ENCODE assay signal across 22 mouse cellular contexts in genomic region chr2:132063776-132064175, GRCm38 (mm10). TPM values are rescaled to one million over a fixed set of nuclear protein-coding genes. Genes with fewer than 3 reads are reported as not detected.
DNase-seq lines count a peak whose midpoint lies in the region; ATAC-seq and TF ChIP-seq lines count a peak whose summit lies in the region.
"Had no signal": no experiment of that assay in that cellular context is flagged by ENCODE, and none has a peak within 500 bp of the region (broad histone marks: within the 10 kb centered on the region; RNA-seq: fewer than 3 reads in every experiment).

No protein-coding gene starts in this region.

- no peak for TF ChIP-seq CTCF in olfactory bulb, adult 2 months (IDR thresholded peaks at IDR 0.05; ENCODE audit: insufficient read depth, low read depth, low read length)

- no peaks in the 10 kb centered on the region for H3K27me3 ChIP-seq in heart, embryonic 12.5 days (replicated peaks)
- no peaks in the 10 kb centered on the region for H3K27me3 ChIP-seq in kidney, embryonic 15.5 days
- no peaks in the 10 kb centered on the region for H3K27me3 ChIP-seq in intestine, embryonic 14.5 days (replicated peaks; ENCODE audit: control insufficient read depth, insufficient read depth, low read length)
- H3K27me3 ChIP-seq in hindbrain, embryonic 11.5 days (ENCODE audit: control insufficient read depth, insufficient read depth, low read length): no peaks in the 10 kb centered on the region
- H3K27me3 ChIP-seq: embryonic facial prominence, embryonic 12.5 days; limb, embryonic 12.5 days; liver, embryonic 15.5 days; midbrain, embryonic 15.5 days had no signal

- 0 out of 2 replicates have a peak overlapping the region, but pooled peaks have one; percentile 15 for H3K27ac ChIP-seq in heart, embryonic 12.5 days (ENCODE audit: poor library complexity, severe bottlenecking)
- H3K27ac ChIP-seq in kidney, embryonic 15.5 days: peak overlapping the region; percentile 27; the same call in 1 of the 2 replicates
- H3K27ac ChIP-seq in intestine, embryonic 14.5 days (ENCODE audit: low read depth): no peak overlapping the region
- H3K27ac ChIP-seq in olfactory bulb, adult 2 months (ENCODE audit: insufficient read depth, low read depth, low read length): peak overlapping the region; percentile 38; the same call in 1 of the 2 replicates
- H3K27ac ChIP-seq in hindbrain, embryonic 11.5 days (ENCODE audit: low read depth, low read length): no peak overlapping the region
- H3K27ac ChIP-seq: embryonic facial prominence, embryonic 12.5 days; hindbrain, embryonic 10.5 days; limb, embryonic 12.5 days; liver, embryonic 15.5 days; midbrain, embryonic 10.5 days; midbrain, embryonic 15.5 days had no signal

- H3K36me3 ChIP-seq in heart, embryonic 12.5 days: peaks cover 26% of the 10 kb centered on the region
- H3K36me3 ChIP-seq in kidney, embryonic 15.5 days: peaks cover 32% of the 10 kb centered on the region
- peaks cover 33% of the 10 kb centered on the region; the same call in 1 of the 2 replicates for H3K36me3 ChIP-seq in intestine, embryonic 14.5 days (ENCODE audit: control insufficient read depth, insufficient read depth, low read length)
- H3K36me3 ChIP-seq in hindbrain, embryonic 11.5 days (ENCODE audit: control insufficient read depth, insufficient read depth, low read length): no peaks in the 10 kb centered on the region

- no peak for TF ChIP-seq POLR2A in olfactory bulb, adult 2 months (IDR thresholded peaks at IDR 0.05; ENCODE audit: insufficient read depth, low read depth, low read length)

- no peak overlapping the region for H3K4me3 ChIP-seq in heart, embryonic 12.5 days
- no peak overlapping the region for H3K4me3 ChIP-seq in kidney, embryonic 15.5 days (replicated peaks)
- H3K4me3 ChIP-seq in intestine, embryonic 14.5 days (ENCODE audit: low read depth, low read length): no peak overlapping the region
- no peak overlapping the region for H3K4me3 ChIP-seq in olfactory bulb, adult 2 months (ENCODE audit: insufficient read depth, low read depth, low read length)
- no peak overlapping the region for H3K4me3 ChIP-seq in hindbrain, embryonic 11.5 days (ENCODE audit: low read depth, low read length)
- H3K4me3 ChIP-seq: embryonic facial prominence, embryonic 12.5 days; hindbrain, embryonic 10.5 days; limb, embryonic 12.5 days; liver, embryonic 15.5 days; midbrain, embryonic 10.5 days; midbrain, embryonic 15.5 days had no signal

- H3K4me1 ChIP-seq in heart, embryonic 12.5 days (replicated peaks): peaks cover 14% of the 10 kb centered on the region
- H3K4me1 ChIP-seq in kidney, embryonic 15.5 days: peaks cover 14% of the 10 kb centered on the region; the same call in 1 of the 2 replicates
- no peaks in the 10 kb centered on the region for H3K4me1 ChIP-seq in intestine, embryonic 14.5 days (replicated peaks; ENCODE audit: control insufficient read depth, insufficient read depth, low read length)
- peaks cover 3% of the 10 kb centered on the region for H3K4me1 ChIP-seq in olfactory bulb, adult 2 months (ENCODE audit: control insufficient read depth, insufficient read depth, low read length)
- no peaks in the 10 kb centered on the region for H3K4me1 ChIP-seq in hindbrain, embryonic 11.5 days (replicated peaks; ENCODE audit: control insufficient read depth, insufficient read depth, low read length)
- H3K4me1 ChIP-seq: embryonic facial prominence, embryonic 12.5 days; hindbrain, embryonic 10.5 days; liver, embryonic 15.5 days; midbrain, embryonic 10.5 days; midbrain, embryonic 15.5 days had no signal

- no peak for ATAC-seq in heart, embryonic 12.5 days (ENCODE audit: insufficient number of reproducible peaks, low FRiP score)
- peak; percentile 27; the same call in 1 of the 2 replicates for ATAC-seq in kidney, embryonic 15.5 days (replicated peaks; ENCODE audit: low FRiP score)
- ATAC-seq in intestine, embryonic 14.5 days (replicated peaks; ENCODE audit: low FRiP score, low TSS enrichment, low read depth): peak; percentile 19; the same call in 1 of the 2 replicates
- ATAC-seq in hindbrain, embryonic 11.5 days (ENCODE audit: low FRiP score): no peak
- ATAC-seq: forebrain, embryonic 14.5 days; midbrain, embryonic 15.5 days had no signal

- intact Hi-C loops in heart, postnatal 25 days (cut with DNase I): loop anchor here (5.0 kb wide), 1 partner anchor 179 kb away; no protein-coding TSS in a partner anchor

- 75% methylated on average over 3 of the region's 3 CpGs for WGBS in heart, embryonic 12.5 days
- WGBS in kidney, embryonic 15.5 days: 70% methylated on average over 3 of the region's 3 CpGs
- 73% methylated on average over 3 of the region's 3 CpGs for WGBS in intestine, embryonic 14.5 days
- WGBS in olfactory bulb, adult 2 months: 55% methylated on average over 3 of the region's 3 CpGs
- WGBS in hindbrain, embryonic 11.5 days: 93% methylated on average over 3 of the region's 3 CpGs

- no peak overlapping the region for H3K9ac ChIP-seq in heart, embryonic 12.5 days
- H3K9ac ChIP-seq in kidney, embryonic 15.5 days: no peak overlapping the region
- no peak overlapping the region for H3K9ac ChIP-seq in intestine, embryonic 14.5 days (ENCODE audit: low read length)
- H3K9ac ChIP-seq in hindbrain, embryonic 11.5 days (ENCODE audit: low read depth, low read length): no peak overlapping the region
- H3K9ac ChIP-seq: embryonic facial prominence, embryonic 12.5 days; limb, embryonic 12.5 days; liver, embryonic 15.5 days; lung, embryonic 14.5 days; midbrain, embryonic 15.5 days had no signal

- H3K4me2 ChIP-seq in heart, embryonic 12.5 days: no peak overlapping the region
- no peak overlapping the region for H3K4me2 ChIP-seq in kidney, embryonic 15.5 days
- H3K4me2 ChIP-seq in intestine, embryonic 14.5 days (ENCODE audit: low read length): no peak overlapping the region
- H3K4me2 ChIP-seq in hindbrain, embryonic 11.5 days (replicated peaks; ENCODE audit: low read depth, low read length): no peak overlapping the region
- H3K4me2 ChIP-seq: embryonic facial prominence, embryonic 12.5 days; heart, embryonic 11.5 days; limb, embryonic 12.5 days; liver, embryonic 15.5 days; lung, embryonic 14.5 days; midbrain, embryonic 15.5 days had no signal

- H3K9me3 ChIP-seq in heart, embryonic 12.5 days (replicated peaks): no peaks in the 10 kb centered on the region
- no peaks in the 10 kb centered on the region for H3K9me3 ChIP-seq in kidney, embryonic 15.5 days (replicated peaks)
- no peaks in the 10 kb centered on the region for H3K9me3 ChIP-seq in intestine, embryonic 14.5 days (ENCODE audit: control insufficient read depth, low read length)
- no peaks in the 10 kb centered on the region for H3K9me3 ChIP-seq in hindbrain, embryonic 11.5 days (ENCODE audit: control insufficient read depth, low read length)
- H3K9me3 ChIP-seq: embryonic facial prominence, embryonic 12.5 days; hindbrain, embryonic 10.5 days; limb, embryonic 12.5 days; liver, embryonic 15.5 days; midbrain, embryonic 10.5 days; midbrain, embryonic 15.5 days had no signal

- no peak for DNase-seq in heart, postnatal 25 days (ENCODE audit: low spot score)
- no peak for DNase-seq in kidney, postnatal 10 days
- DNase-seq in intestine, embryonic 14.5 days (ENCODE audit: low spot score): no peak
- no peak for DNase-seq in hindbrain, embryonic 11.5 days (ENCODE audit: low spot score)
- no peak for DNase-seq in lung, postnatal 14 days
- DNase-seq: adrenal gland, postnatal 36 days; embryo, embryonic 11 days; kidney, adult 18-20 months; layer of hippocampus, postnatal 36 days; lung, embryonic 14.5 days; right cerebral cortex, postnatal 4 days had no signal

RNA-seq across cellular contexts. Expression of gene Rassf2, which starts 33.7 kb away (rescaled TPM):
- 4.8 and 5.3 TPM in 2 replicates for polyA plus RNA-seq in heart, embryonic 12.5 days (2016; fragmentation: Nextera tagmentation; extraction: Ambion mirVana)
- total RNA-seq in heart, postnatal 25 days (2021): 10 to 100 TPM in 1 of 2 experiments, 1 to 10 TPM in 1; 8.2 to 10.4 TPM
- 8.4 and 11.3 TPM in 2 replicates for polyA plus RNA-seq in kidney, embryonic 15.5 days (2015; fragmentation: Nextera tagmentation; extraction: Ambion mirVana)
- polyA plus RNA-seq in intestine, embryonic 14.5 days (2014; fragmentation: Nextera tagmentation; extraction: Ambion mirVana): 12.0 and 12.6 TPM in 2 replicates
- not detected in 2 replicates for polyA plus RNA-seq in olfactory bulb, adult 2 months (2012; ENCODE audit: insufficient read depth, insufficient read length, low replicate concordance, missing spikeins)
- polyA plus RNA-seq in hindbrain, embryonic 11.5 days (2014; fragmentation: Nextera tagmentation; extraction: Ambion mirVana): 27.2 and 27.3 TPM in 2 replicates

Comparison
In these comparisons a context has a peak if more than half of its experiments do, and no peak if none do; other contexts are left out.
1. ATAC-seq: peak in kidney, embryonic 15.5 days (single experiment) and intestine, embryonic 14.5 days (single experiment); none in heart, embryonic 12.5 days (single experiment) and hindbrain, embryonic 11.5 days (single experiment).
2. H3K27ac ChIP-seq: peak in heart, embryonic 12.5 days (single experiment), kidney, embryonic 15.5 days (single experiment) and olfactory bulb, adult 2 months (single experiment); none in intestine, embryonic 14.5 days (single experiment) and hindbrain, embryonic 11.5 days (single experiment).